Mouse (Mus musculus): Measurements from ENCODE around the gene Glis2.

The Glis2 gene

DNA sequence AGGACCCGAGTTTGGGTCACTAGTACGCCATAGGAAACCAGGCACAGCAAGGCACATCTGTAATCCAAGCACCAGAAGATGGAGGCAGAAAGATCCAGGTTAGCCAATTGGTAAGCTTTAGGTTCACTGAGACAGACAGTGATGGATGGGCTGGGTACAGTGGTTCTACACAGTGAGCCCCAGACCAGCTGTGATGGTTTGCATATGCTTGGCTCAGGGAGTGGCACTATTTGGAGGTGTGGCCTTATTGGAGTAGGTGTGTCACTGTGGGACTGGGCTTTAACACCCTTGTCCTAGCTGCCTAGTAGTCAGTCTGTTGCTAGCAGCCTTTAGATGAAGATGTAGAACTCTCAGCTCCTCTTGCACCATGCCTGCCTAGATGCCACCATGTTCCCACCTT, 69.3 kb downstream of the Glis2 start:
- POLR2A ChIA-PET = interaction anchor here in 3 of 4 experiments (0.5 to 1.6 kb wide), 10 partner anchors 11 to 415 kb away, joined by 3 to 6 read pairs (median 4); partner anchors contain the start of genes Coro7 (in 2 of the 3), Cdip1 (in 1 of the 3) and Ubald1 (in 1 of the 3)
- CTCF ChIA-PET = no interaction called here

DNA sequence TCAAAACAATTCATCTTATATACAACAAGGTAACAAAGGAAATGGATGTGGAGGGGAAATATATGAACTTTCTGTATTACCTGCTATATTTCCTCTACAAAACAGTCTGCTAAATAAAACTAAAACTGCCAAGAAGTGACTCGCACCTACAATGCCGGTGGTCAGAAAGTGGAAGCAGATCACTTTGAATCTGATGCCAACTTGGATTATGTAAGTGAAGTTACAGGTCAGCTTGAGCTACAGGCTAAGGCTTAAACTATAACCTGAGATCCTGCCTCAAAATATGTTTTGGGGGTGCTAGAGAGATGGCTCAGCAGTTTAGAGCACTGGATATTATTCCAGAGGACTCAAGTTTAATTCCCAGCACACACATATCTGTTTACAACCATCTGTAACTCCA, 71.2 kb downstream of the Glis2 start:
- POLR2A ChIA-PET = interaction anchor here in 2 of 4 experiments (1.6 to 2.9 kb wide), 3 partner anchors 36 to 43 kb away, joined by 3 to 21 read pairs (median 15); no protein-coding TSS in a partner anchor
- CTCF ChIA-PET = interaction anchor here in 3 of 4 experiments (0.6 to 3.8 kb wide), 5 partner anchors 11 to 646 kb away, joined by 4 to 118 read pairs (median 23); no protein-coding TSS in a partner anchor

DNA sequence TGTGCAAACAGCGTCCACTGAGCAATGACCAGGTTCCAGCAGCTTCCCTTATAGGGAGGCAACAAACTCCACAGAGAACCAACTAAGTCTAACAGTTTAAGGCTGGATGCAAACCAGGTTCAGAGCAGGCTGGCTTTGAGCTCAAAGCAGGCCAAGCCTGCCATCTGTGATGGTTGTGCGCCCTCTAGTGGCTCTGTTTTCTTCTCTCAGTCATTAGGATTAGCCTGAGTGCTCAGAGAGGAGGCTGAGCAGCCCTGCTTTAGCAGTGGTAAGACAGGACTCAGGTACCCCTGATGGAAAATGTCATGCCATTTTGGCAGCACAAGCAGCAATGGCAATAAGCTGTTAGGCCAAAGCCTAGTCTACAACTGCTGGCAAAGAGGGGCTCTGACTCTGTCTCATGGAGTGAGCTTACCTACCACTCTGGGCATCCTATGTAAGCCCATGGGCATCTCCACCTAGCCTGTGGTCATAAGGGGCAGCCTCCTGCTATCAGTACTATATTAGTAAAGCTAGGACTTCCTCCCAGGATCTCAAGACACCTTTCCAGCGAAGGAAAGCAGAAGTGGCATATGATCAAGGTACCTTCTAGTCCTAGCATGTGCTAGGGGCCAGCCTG, 72.8 kb downstream of the Glis2 start:
- CTCF ChIA-PET = interaction anchor here (0.5 to 4.9 kb wide), 132 partner anchors 8 to 786 kb away, joined by 3 to 118 read pairs (median 4); partner anchors contain the start of genes Coro7 (in 3 of the 4), Pam16 (in 2 of the 4), Tfap4 (in 2 of the 4) and Cdip1 (in 1 of the 4)
- POLR2A ChIA-PET = interaction anchor here (0.6 to 3.3 kb wide), 51 partner anchors 9 to 480 kb away, joined by 3 to 34 read pairs (median 4); partner anchors contain the start of genes Coro7 (in 3 of the 4), Dnaja3 (in 1 of the 4), Glis2 (in 1 of the 4) and Hmox2 (in 1 of the 4)

DNA sequence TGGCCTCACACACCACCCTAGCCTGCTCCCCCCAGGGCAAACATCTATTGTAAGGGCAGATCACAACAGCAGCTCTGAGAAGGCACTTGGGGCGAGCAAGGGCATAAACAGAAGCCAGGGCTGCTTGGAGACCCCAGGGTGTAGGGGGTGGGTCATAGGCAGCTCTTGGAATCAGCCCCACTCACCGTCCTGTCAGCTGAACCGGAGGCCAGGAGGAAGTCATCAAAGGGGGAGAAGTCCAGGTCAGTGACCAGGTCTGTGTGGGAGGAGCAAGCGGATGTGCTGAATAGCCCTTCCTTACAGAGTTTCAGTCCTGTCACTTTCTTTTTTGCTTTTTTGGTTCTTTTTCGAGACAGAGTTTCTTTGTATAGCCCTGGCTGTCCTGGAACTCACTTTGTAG, 75.8 kb downstream of the Glis2 start:
- ChIA-PET POLR2A (interaction anchor here in 2 of 4 experiments (0.8 to 1.9 kb wide), 5 partner anchors 9 to 241 kb away, joined by 3 to 8 read pairs (median 3); partner anchors contain the start of gene Coro7 (in 2 of the 2)), CTCF (interaction anchor here in 2 of 4 experiments (0.6 to 4.9 kb wide), 8 partner anchors 9 to 354 kb away, joined by 3 to 117 read pairs (median 4); partner anchors contain the start of gene Coro7 (in 1 of the 2))

DNA sequence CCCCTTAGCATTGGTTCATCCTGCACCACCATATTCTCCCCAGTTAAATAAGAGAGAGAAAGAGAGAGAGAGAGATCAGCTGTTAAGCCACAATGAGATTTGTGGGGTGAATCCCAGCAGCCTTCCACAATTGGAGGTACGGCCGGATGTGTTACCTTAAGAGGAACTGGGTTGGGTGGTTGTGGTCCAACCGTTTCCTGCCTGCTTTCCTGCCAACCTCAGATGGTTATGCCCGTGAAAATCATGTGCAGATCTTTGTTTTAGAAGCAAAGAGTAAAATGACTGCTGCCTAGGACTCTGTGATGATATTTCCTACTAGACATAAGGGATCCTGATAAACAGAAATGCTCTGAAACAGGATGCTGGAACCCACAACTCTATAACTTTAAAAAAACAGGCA, 79.6 kb downstream of the Glis2 start:
- ChIA-PET CTCF (interaction anchor here in 1 of 4 experiments (0.5 kb wide), 1 partner anchor 107 kb away, joined by 3 read pairs; no protein-coding TSS in a partner anchor), POLR2A (no interaction called here)
